Mouse (Mus musculus) spleen, adult 2 months (tissue): ENCODE results near the gene Alg14. TPM values are rescaled to one million over a fixed set of nuclear protein-coding genes. Genes with fewer than 3 reads are reported as not detected.

Experiments
- DNase-seq, 2 experiments: peaks; one replicate each; pipeline versions ENCODE4 v3.0.0 to v3.0.0-alpha.2; 2012 to 2021; ENCODE audit warnings: low spot score in 2 of 2, low read depth in 1 of 2
- H3K27ac ChIP-seq: fragments of 200-500 bp; 2 replicates; pipeline ENCODE4 v1.5.1; 2012; ENCODE audit warnings: low read length, inconsistent platforms; ENCODE audit not compliant: insufficient read depth
- H3K27me3 ChIP-seq: fragments of 200-500 bp; 2 replicates; pipeline ENCODE4 v1.6.1; 2012; ENCODE audit warnings: mild to moderate bottlenecking, moderate library complexity, low read length, inconsistent platforms; ENCODE audit not compliant: control insufficient read depth, insufficient read depth
- H3K36me3 ChIP-seq: fragments of 200-500 bp; 2 replicates; pipeline ENCODE4 v1.6.1; 2012; ENCODE audit warnings: mild to moderate bottlenecking, low read length, inconsistent platforms; ENCODE audit not compliant: control insufficient read depth, insufficient read depth
- H3K4me1 ChIP-seq: fragments of 200-500 bp; 2 replicates; pipeline ENCODE4 v1.6.1; 2011; ENCODE audit warnings: inconsistent platforms; ENCODE audit not compliant: control insufficient read depth, insufficient read depth, insufficient read length
- H3K4me3 ChIP-seq: fragments of 200-500 bp; 2 replicates; pipeline ENCODE4 v1.5.1; 2011; ENCODE audit warnings: mild to moderate bottlenecking, inconsistent platforms; ENCODE audit not compliant: insufficient read depth, insufficient read length; ENCODE audit errors: extremely low read depth
- CTCF ChIP-seq: fragments of 200-500 bp; IDR thresholded peaks from 2 replicates; pipeline ENCODE4 v1.5.1; 2011; ENCODE audit warnings: mild to moderate bottlenecking, inconsistent platforms; ENCODE audit not compliant: insufficient read depth, insufficient read length, insufficient replicate concordance; ENCODE audit errors: extremely low read depth
- POLR2A ChIP-seq: fragments of 200-500 bp; IDR thresholded peaks from 2 replicates; pipeline ENCODE4 v1.6.1; 2011; ENCODE audit warnings: low read depth, low read length, inconsistent platforms
- WGBS: fragments of 180-500 bp; shearing (Covaris S2); methylation state at CpG from one replicate; pipeline ENCODE4 v1.1.7; 2018; 5-methylcytosine and 5-hydroxymethylcytosine counted together
- polyA plus RNA-seq: library from polyadenylated mRNA; depleted of rRNA; stranded (reverse); fragments of >200 nt; gene quantifications from 2 replicates; pipeline ENCODE4 v1.2.3, GENCODE M21; 2012; rRNA removed

Gene Alg14
- polyA plus RNA-seq, result 4.3 and 4.6 TPM in 2 replicates

DNA sequence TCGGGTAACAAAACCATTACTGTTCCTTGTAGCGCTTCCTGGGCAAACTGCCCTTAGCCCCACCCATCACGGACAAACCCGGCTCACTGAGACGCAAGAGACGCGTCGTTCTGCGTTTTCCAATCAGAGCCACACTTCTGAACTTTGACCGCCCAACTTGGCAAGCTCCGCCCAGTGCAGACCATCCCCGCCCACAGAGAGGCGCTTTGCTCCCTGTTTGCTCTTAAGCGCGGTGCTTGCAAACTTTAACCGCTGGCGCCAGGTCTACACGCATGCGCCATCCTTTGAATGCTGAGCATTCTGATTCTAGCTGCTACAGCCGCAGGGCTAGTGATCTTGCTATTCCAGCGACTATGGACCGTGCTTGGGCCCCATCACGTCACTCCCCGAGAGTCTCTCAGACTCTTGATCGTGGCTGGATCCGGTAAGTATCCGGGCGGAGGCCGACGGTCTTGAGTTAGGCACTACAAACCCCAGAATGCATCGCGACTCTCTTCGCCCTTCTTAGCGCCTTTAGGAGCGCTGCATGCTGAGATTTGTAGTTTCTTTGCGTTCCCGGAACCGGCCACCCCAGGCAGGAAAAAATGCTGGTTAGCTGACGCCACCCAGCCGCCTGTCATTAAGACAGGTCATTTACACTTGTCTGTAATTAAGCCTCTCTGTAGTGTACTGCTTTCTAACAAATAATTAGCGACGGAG lies at the start of gene Alg14:
Gene Alg14, plus strand, starts transcription at position 214 of the 699 bp plus-strand sequence.
- under 1% methylated on average over 42 of the region's 42 CpGs for WGBS
- Histone ChIP-seq H3K27me3 (no peaks in the 10 kb centered on the region), H3K4me3 (peak within 1 kb of the TSS; percentile 94), H3K4me1 (no peaks in the 10 kb centered on the region), H3K36me3 (no peaks in the 10 kb centered on the region), H3K27ac (peak within 1 kb of the TSS; percentile 99)
- TF ChIP-seq CTCF (no peak), POLR2A (peak; percentile 94)
- peak; percentile 94 to 97 for DNase-seq

DNA sequence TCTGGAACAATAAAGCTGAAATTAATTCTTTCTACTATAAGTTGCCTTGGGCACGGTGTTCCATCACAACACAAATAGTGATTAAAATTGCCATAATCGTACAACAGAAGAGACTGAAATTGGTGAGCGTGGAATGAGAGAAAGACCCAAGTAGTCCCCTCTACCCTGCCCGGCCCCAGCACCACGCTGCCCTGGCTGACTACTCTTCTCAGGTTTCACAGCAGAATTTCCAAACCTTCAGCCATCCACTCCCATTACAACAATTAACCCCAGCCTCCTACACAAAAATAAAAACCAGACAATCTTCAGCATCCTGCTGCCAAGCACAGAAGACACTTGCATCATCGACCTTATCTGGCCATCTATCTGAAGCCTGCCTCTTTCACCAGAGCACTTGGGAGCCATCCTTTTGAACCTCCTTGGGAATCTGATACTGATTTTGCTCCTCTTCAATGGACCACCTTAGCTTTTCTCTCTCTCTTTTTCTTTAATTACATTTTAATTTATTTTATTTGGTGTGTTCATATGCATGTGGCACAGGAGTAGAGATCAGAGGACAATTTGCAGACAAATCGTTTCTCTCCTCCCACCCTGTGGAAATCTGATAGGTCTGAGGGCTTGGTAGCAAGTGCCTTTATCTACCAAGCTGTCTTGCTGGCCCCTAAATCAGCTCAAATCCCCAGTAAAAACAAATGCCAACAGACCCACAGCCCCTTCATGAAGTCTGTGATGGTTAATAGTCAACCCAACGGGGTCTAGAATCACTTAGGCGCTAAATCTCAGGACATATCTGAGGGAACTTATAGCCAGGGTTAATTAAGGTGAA lies 49.2 kb upstream of the Alg14 start:
- DNase-seq, result no peak
- no peaks in the 10 kb centered on the region; the same call in 1 of the 2 replicates for H3K4me1 ChIP-seq
- H3K27me3 ChIP-seq, result no peaks in the 10 kb centered on the region
- H3K4me3 ChIP-seq, result no peak overlapping the region
- H3K27ac ChIP-seq, result no peak overlapping the region
- WGBS, result 69% methylated on average over 9 of the region's 9 CpGs
- no peak for TF ChIP-seq POLR2A
- no peak for TF ChIP-seq CTCF
- H3K36me3 ChIP-seq, result no peaks in the 10 kb centered on the region

DNA sequence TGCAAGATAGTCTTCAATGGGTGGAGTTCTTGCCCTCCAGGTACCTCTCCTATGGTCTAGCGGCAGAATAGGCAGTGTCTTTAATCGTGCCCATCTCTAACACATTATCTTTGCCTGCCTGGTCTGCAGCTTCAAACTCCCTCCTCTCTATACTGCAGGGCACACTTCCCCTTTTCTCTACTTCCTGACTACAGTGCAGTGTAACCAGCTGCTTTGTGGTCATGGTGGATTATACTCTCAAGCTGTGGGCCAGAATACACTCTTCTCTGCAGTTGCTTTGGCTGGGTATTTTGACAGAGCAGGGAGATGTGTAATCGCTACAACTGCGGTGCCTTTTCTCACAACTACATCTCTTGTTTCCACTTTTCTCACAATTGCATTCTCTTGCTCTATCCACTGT lies 48.6 kb upstream of the Alg14 start:
- H3K4me1 ChIP-seq, result no peaks in the 10 kb centered on the region; the same call in 1 of the 2 replicates
- H3K27ac ChIP-seq, result no peak overlapping the region
- 9% methylated on average over 4 of the region's 4 CpGs for WGBS
- TF ChIP-seq POLR2A (no peak), CTCF (no peak)
- no peaks in the 10 kb centered on the region for H3K36me3 ChIP-seq
- no peak overlapping the region for H3K4me3 ChIP-seq
- peak; percentile 27 to 35 for DNase-seq
- no peaks in the 10 kb centered on the region for H3K27me3 ChIP-seq

DNA sequence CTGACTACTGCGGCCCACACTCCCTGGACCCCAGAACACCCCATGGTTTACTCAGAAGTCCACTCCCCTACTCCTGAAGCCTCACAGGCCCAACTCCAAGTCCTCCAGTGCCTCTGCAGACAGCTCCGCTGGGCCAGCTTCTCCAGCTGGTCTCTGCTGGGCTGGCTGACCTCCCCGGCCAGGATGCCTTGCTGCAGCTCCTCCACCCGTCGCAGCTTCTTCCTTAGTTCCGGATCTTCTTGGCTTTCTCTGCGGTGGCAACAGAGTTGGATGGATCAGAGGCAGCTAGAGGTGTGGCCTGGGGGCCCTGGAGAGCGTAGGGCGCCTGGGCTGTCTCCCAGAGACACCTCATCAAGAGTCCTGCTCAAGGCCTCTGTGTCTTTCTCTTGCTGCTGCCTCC lies 41.5 kb upstream of the Alg14 start:
- TF ChIP-seq POLR2A (no peak), CTCF (no peak)
- H3K27me3 ChIP-seq, result no peaks in the 10 kb centered on the region
- DNase-seq, result no peak
- no peaks in the 10 kb centered on the region for H3K4me1 ChIP-seq
- no peak overlapping the region for H3K27ac ChIP-seq
- WGBS, result 90% methylated on average over 9 of the region's 9 CpGs
- no peaks in the 10 kb centered on the region for H3K36me3 ChIP-seq
- no peak overlapping the region for H3K4me3 ChIP-seq

DNA sequence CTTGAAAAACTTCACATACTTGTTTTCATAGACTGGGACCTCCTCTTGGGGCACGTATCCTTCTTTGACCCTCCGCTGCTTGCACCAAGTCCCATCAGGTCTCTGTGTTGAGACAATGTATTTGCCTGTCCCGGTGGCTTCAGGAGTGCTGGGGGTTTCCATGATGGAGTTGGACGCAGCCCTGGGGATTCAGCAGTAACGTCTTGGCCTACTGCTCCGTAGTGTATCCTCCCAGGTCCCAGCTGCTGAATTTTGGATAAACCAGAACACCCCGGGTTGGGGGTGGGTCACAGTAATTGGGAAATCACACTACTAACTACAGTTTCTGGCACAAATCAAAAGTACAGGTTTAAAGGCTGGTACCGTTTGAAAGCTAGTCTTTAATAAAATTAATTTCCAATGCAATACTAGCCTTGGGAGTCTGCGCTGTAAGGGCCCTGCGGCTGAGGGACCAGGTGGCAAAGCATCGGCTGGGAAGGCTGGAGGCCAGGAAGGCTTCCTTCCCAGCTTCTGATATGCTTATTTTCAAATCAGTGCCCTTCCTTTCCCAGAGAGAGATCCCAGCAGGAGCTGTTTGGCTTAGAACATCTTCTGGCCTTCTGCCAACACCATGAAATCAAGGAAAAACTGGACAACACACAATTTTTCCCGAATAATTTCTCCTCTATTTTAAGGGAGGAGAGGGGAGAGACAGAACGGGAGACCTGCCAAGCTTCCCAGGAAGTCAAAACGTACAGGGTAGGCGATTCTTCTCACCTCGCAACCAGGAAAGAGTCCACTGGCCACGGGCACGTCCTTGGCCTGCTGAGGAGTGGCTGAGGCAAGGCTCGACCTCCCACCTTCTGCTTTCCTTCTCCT lies 40.8 kb upstream of the Alg14 start:
- DNase-seq, result no peak
- Histone ChIP-seq H3K27ac (no peak overlapping the region), H3K4me1 (no peaks in the 10 kb centered on the region), H3K4me3 (no peak overlapping the region), H3K36me3 (no peaks in the 10 kb centered on the region), H3K27me3 (no peaks in the 10 kb centered on the region)
- WGBS, result 87% methylated on average over 19 of the region's 19 CpGs
- no peak for TF ChIP-seq POLR2A
- TF ChIP-seq CTCF, result no peak

DNA sequence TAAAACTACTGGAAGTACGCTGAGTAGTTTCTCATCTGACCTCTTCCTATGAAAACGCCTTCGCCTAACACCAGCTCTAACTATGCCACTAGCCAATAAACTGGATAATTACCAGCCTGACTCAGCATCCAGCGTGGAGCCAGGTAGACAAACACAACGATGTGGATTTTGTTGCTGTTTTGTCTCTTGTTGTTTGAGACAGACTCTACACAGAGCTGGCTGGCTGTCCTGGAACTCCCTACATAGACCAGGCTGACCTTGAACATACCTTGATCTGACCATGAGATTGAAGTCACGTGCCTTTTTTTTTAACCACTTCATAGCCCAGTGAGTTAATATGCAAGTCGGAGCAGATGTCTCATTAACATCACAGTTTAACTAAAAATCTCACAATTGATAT lies 36.1 kb upstream of the Alg14 start:
- H3K4me3 ChIP-seq, result no peak overlapping the region
- H3K4me1 ChIP-seq, result no peaks in the 10 kb centered on the region
- 89% methylated on average over 7 of the region's 7 CpGs for WGBS
- no peak for TF ChIP-seq POLR2A
- TF ChIP-seq CTCF, result no peak
- H3K36me3 ChIP-seq, result no peaks in the 10 kb centered on the region
- H3K27me3 ChIP-seq, result no peaks in the 10 kb centered on the region
- no peak for DNase-seq
- H3K27ac ChIP-seq, result no peak overlapping the region
